Mouse (Mus musculus) C2C12 (cell line): Measurements from ENCODE around the gene Dcst2.

Experiments used
- CTCF ChIP-seq: IDR thresholded peaks from one replicate; pipeline ENCODE4 v1.5.1; 2011; ENCODE audit not compliant: control insufficient read depth, insufficient read depth, insufficient read length
- MYOD1 ChIP-seq: IDR thresholded peaks from one replicate; pipeline ENCODE4 v1.6.1; 2011; ENCODE audit warnings: low read depth; ENCODE audit not compliant: control insufficient read depth, insufficient read length

DNA sequence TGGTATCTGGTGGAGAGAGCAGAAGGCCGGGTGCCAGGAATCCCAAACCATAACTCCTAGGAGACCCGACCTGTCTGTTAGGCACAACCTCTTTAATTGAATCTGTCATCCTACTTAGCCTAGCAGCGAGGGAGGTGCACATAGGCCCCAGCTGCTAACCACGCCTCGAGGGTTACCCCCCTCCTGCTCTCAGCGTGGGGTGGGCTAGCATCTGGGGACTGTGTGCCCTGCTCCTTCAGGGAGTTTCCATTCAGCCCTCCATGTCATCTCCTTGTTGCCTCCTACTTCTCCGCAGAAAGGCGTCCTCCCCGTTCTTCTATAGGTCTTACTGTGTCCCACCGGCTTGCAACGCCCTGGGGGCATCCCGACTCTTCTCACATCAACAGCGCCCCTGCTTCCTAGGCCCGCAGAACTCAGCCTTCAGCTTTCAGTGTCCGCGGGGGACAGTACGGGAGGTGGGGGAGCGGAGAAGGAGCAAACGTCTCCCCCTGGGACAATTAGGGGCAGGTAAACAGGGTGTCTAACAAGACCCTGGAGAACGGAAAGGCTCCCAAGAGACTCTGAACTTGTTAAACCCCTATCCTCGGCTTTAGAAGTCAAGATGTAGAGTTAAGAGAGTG is 42.7 kb upstream of the Dcst2 start:
- TF ChIP-seq CTCF = no peak
- TF ChIP-seq MYOD1 = no peak
